Mouse (Mus musculus): ENCODE measurements around the gene Polr3a. TPM values are rescaled to one million over a fixed set of nuclear protein-coding genes. Genes with fewer than 3 reads are reported as not detected.
A peak's percentile ranks its signal among the peaks of the same experiment; 100 is the strongest.

The Polr3a gene
- polyA plus RNA-seq, 1 experiment from 2014 or later, result 17.5 TPM

DNA sequence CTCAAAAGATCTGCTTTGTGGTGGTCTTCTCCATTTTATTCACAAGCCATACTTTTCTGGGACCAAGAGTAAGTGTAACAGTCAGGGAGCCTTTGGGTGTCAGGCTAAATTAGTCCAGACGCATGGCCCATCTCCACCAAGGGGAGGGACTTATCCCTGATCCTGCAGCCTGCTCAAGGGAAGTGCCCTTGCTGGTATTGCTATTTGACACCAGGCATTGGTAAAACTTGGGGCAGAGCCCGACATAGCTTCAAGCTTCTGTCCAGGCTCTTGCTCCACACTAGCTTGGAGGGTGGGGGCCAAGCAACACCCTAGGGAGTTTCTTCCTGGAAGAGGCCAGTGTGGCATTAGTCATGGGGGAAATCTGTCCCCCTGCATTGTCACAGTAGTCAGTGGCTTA lies 23.8 kb upstream of the Polr3a start:
- WGBS, result 77% methylated on average over 2 of the region's 2 CpGs
- DNase-seq (ENCODE audit: low spot score) (no peak), ATAC-seq (replicated peaks; ENCODE audit: low FRiP score, low TSS enrichment, low read depth) (no peak)
- H3K36me3 ChIP-seq (ENCODE audit: control insufficient read depth, insufficient read depth, low read length), result no peaks in the 10 kb centered on the region
- no peaks in the 10 kb centered on the region for H3K27me3 ChIP-seq (replicated peaks; ENCODE audit: control insufficient read depth, insufficient read depth, low read length)
- H3K9ac ChIP-seq (ENCODE audit: low read length), result no peak overlapping the region
- no peak overlapping the region for H3K4me3 ChIP-seq (ENCODE audit: low read depth, low read length)
- peaks cover 4% of the 10 kb centered on the region; the same call in 1 of the 2 replicates for H3K9me3 ChIP-seq (ENCODE audit: control insufficient read depth, low read length)
- no peak overlapping the region for H3K4me2 ChIP-seq (ENCODE audit: low read length)
- H3K4me1 ChIP-seq (replicated peaks; ENCODE audit: control insufficient read depth, insufficient read depth, low read length), result peaks cover 26% of the 10 kb centered on the region
- no peak overlapping the region for H3K27ac ChIP-seq (ENCODE audit: low read depth)

DNA sequence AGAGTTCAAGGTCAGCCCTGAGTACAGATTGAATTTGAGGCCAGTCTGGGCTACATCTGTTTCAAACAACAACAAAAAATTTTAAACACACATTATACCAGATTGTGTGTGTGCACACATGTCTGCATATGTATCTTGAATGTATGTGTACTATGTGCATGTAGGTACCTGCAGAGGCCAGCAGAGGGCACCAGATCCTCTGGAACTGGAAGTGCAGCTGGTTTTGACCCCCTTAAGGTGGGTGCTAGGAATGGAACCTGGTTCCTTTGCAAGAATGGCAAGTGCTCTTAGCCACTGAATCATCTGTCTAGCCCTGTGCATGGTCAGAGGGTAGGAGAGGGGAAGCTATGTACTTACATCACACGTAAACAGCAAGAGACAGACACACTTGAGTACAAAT lies 23.4 kb upstream of the Polr3a start:
- WGBS, result 97% methylated on average over 1 of the region's 1 CpGs
- no peak overlapping the region for H3K4me2 ChIP-seq (ENCODE audit: low read length)
- no peaks in the 10 kb centered on the region for H3K36me3 ChIP-seq (ENCODE audit: control insufficient read depth, insufficient read depth, low read length)
- ATAC-seq (replicated peaks; ENCODE audit: low FRiP score, low TSS enrichment, low read depth), result no peak
- no peaks in the 10 kb centered on the region for H3K27me3 ChIP-seq (replicated peaks; ENCODE audit: control insufficient read depth, insufficient read depth, low read length)
- no peak for DNase-seq (ENCODE audit: low spot score)
- H3K4me3 ChIP-seq (ENCODE audit: low read depth, low read length), result no peak overlapping the region
- peaks cover 26% of the 10 kb centered on the region for H3K4me1 ChIP-seq (replicated peaks; ENCODE audit: control insufficient read depth, insufficient read depth, low read length)
- no peak overlapping the region for H3K27ac ChIP-seq (ENCODE audit: low read depth)
- no peak overlapping the region for H3K9ac ChIP-seq (ENCODE audit: low read length)
- peaks cover 4% of the 10 kb centered on the region; the same call in 1 of the 2 replicates for H3K9me3 ChIP-seq (ENCODE audit: control insufficient read depth, low read length)

DNA sequence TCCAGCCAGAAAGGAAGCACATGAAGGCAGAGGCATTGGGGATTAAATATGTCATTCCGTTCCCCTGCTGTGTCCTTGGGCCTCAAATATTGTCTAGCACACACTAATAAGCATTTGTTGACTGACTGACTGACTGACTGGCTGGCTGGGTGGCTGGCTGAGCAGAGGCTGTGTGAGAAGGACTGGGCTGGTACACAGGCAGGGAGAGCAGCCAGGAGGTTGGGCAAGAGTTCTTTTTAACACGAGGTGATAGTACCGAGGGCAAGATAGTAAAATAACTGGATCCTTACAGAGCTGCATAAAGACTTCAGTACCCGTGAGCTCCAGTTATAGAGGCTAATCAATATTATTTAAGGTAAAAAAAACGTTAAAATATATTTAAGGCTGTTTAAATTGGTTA lies 22.7 kb upstream of the Polr3a start:
- H3K9me3 ChIP-seq (ENCODE audit: control insufficient read depth, low read length), result peaks cover 4% of the 10 kb centered on the region; the same call in 1 of the 2 replicates
- H3K4me2 ChIP-seq (ENCODE audit: low read length), result no peak overlapping the region
- H3K9ac ChIP-seq (ENCODE audit: low read length), result no peak overlapping the region
- no peaks in the 10 kb centered on the region for H3K27me3 ChIP-seq (replicated peaks; ENCODE audit: control insufficient read depth, insufficient read depth, low read length)
- no peak for DNase-seq (ENCODE audit: low spot score)
- no peak for ATAC-seq (replicated peaks; ENCODE audit: low FRiP score, low TSS enrichment, low read depth)
- H3K4me3 ChIP-seq (ENCODE audit: low read depth, low read length), result no peak overlapping the region
- no peaks in the 10 kb centered on the region for H3K36me3 ChIP-seq (ENCODE audit: control insufficient read depth, insufficient read depth, low read length)
- WGBS, result 64% methylated on average over 5 of the region's 5 CpGs
- H3K27ac ChIP-seq (ENCODE audit: low read depth), result no peak overlapping the region
- H3K4me1 ChIP-seq (replicated peaks; ENCODE audit: control insufficient read depth, insufficient read depth, low read length), result peaks cover 26% of the 10 kb centered on the region

DNA sequence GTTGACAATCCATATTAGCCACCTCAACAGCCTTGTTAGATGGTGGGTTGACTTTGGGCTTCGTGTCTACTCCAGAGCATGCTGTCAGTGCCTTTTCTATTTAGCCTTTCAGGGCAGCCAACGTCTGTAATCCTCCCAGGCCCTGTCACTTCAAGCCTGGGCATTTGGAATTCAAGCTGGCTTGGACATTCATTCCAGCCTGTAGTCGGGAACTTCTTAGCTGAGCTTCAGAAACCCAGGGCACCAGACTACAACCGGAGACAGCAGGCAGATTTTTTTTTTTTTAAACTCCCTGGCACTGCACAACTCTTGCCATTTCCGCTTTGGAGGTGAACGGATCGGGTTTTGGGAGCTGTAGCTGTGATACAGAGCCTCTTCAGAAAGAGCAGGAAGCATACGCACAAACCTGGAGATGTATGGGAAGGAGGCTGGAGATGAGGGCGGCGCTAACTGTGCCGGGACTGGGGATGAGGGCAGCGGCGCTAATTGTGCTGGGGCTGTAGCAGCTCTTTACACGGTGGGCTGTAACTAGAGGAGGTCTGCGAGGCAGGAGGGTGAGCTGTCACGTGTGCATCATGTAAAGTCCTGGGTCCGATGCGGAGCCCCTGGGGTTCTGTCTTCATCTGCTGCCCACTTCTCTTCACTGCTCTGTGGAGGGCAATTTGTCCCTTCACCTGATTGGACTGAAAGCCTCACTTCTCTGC lies 21.4 kb upstream of the Polr3a start:
- ATAC-seq (replicated peaks; ENCODE audit: low FRiP score, low TSS enrichment, low read depth) (no peak), DNase-seq (ENCODE audit: low spot score) (no peak)
- 12% methylated on average over 18 of the region's 18 CpGs for WGBS
- Histone ChIP-seq H3K27me3 (replicated peaks; ENCODE audit: control insufficient read depth, insufficient read depth, low read length) (no peaks in the 10 kb centered on the region), H3K36me3 (ENCODE audit: control insufficient read depth, insufficient read depth, low read length) (no peaks in the 10 kb centered on the region), H3K4me3 (ENCODE audit: low read depth, low read length) (no peak overlapping the region), H3K9me3 (ENCODE audit: control insufficient read depth, low read length) (peaks cover 4% of the 10 kb centered on the region; the same call in 1 of the 2 replicates), H3K27ac (ENCODE audit: low read depth) (0 out of 2 replicates have a peak overlapping the region, but pooled peaks have one; percentile 22), H3K9ac (ENCODE audit: low read length) (no peak overlapping the region), H3K4me1 (replicated peaks; ENCODE audit: control insufficient read depth, insufficient read depth, low read length) (peaks cover 26% of the 10 kb centered on the region), H3K4me2 (ENCODE audit: low read length) (peak overlapping the region; percentile 30; the same call in 1 of the 2 replicates)

DNA sequence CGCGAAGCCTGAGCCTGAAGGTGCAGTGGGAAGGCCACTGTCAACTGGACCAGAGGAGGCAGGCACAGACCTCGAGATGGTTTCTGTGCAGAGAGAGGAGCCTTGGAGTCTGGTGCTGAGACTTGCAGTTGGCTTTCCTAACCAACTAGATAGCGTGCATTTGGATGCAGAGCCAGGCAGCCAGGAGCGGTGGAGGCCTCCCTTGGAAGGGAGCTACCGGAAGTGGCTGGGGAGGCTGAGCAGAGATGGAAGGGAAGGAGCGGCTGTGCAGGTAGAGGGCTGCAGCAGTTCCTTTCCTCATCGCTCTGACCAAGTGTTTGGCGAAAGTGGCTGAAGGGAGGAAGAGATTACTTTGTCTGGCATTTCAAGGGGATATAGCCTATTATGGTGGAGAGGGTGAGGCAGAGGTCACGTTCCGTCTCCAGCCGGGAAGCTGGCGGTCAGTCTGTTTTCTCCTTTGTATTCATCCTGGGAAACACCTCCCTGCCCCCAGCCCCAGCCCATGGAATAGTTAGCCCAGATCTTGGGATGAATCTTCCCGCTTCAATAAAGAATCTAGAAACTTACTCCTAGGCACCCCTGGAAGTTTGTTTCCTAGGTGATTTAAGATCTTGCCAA lies 20.7 kb upstream of the Polr3a start:
- 36% methylated on average over 14 of the region's 14 CpGs for WGBS
- Histone ChIP-seq H3K36me3 (ENCODE audit: control insufficient read depth, insufficient read depth, low read length) (no peaks in the 10 kb centered on the region), H3K4me1 (replicated peaks; ENCODE audit: control insufficient read depth, insufficient read depth, low read length) (peaks cover 26% of the 10 kb centered on the region), H3K9ac (ENCODE audit: low read length) (no peak overlapping the region), H3K4me2 (ENCODE audit: low read length) (peak overlapping the region; percentile 26), H3K27ac (ENCODE audit: low read depth) (peak overlapping the region; percentile 51; the same call in 1 of the 2 replicates), H3K27me3 (replicated peaks; ENCODE audit: control insufficient read depth, insufficient read depth, low read length) (no peaks in the 10 kb centered on the region), H3K4me3 (ENCODE audit: low read depth, low read length) (no peak overlapping the region), H3K9me3 (ENCODE audit: control insufficient read depth, low read length) (peaks cover 4% of the 10 kb centered on the region; the same call in 1 of the 2 replicates)
- DNase-seq (ENCODE audit: low spot score), result no peak
- no peak for ATAC-seq (replicated peaks; ENCODE audit: low FRiP score, low TSS enrichment, low read depth)

DNA sequence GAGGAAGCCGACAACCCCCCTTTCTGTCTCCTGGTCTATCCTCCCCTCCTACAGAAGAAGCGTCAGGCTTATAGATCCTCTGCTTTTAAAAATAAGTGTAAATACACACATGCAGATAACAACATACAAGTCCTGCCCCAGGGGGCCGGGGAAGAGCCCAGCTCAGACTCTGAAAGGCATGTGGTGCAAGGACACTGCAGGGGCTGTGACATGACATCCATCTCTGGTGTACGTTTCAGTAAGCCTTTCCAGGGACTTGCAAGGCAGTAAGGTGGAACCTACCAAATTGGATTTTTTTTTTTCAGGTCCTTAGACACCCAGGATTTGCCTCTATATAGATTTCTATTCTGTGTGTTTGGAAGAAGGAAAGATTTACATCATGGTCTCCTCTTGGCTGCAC lies 14.4 kb upstream of the Polr3a start:
- ATAC-seq (replicated peaks; ENCODE audit: low FRiP score, low TSS enrichment, low read depth), result no peak
- H3K36me3 ChIP-seq (ENCODE audit: control insufficient read depth, insufficient read depth, low read length), result peaks cover 36% of the 10 kb centered on the region
- H3K4me1 ChIP-seq (replicated peaks; ENCODE audit: control insufficient read depth, insufficient read depth, low read length), result no peaks in the 10 kb centered on the region; the same call in 1 of the 2 replicates
- peak overlapping the region; percentile 48 for H3K9ac ChIP-seq (ENCODE audit: low read length)
- WGBS, result 59% methylated on average over 4 of the region's 4 CpGs
- H3K4me3 ChIP-seq (ENCODE audit: low read depth, low read length), result no peak overlapping the region
- DNase-seq (ENCODE audit: low spot score), result no peak
- peak overlapping the region; percentile 71; the same call in 1 of the 2 replicates for H3K27ac ChIP-seq (ENCODE audit: low read depth)
- no peaks in the 10 kb centered on the region for H3K27me3 ChIP-seq (replicated peaks; ENCODE audit: control insufficient read depth, insufficient read depth, low read length)
- no peaks in the 10 kb centered on the region for H3K9me3 ChIP-seq (ENCODE audit: control insufficient read depth, low read length)
- H3K4me2 ChIP-seq (ENCODE audit: low read length), result no peak overlapping the region; the same call in 1 of the 2 replicates

DNA sequence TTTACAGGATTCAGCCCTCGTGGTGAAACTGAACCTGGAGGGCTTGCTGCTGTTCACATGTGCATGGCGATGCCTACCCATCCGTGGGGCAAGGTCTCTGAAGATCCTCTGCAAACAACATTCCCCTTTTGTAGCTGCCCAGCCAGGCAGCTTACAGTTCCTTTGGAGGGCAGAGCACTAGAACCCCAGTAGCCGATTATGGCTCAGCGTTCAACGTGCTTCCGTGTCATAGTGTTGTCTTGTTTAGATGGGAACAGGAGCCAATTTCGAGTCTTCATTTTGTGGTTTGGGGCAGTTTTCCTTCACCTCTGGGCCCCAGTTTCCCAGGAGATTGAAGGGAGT lies 14.0 kb upstream of the Polr3a start:
- DNase-seq (ENCODE audit: low spot score) (no peak), ATAC-seq (replicated peaks; ENCODE audit: low FRiP score, low TSS enrichment, low read depth) (no peak; the same call in 1 of the 2 replicates)
- H3K27me3 ChIP-seq (replicated peaks; ENCODE audit: control insufficient read depth, insufficient read depth, low read length), result no peaks in the 10 kb centered on the region
- H3K36me3 ChIP-seq (ENCODE audit: control insufficient read depth, insufficient read depth, low read length), result peaks cover 40% of the 10 kb centered on the region
- no peaks in the 10 kb centered on the region; the same call in 1 of the 2 replicates for H3K4me1 ChIP-seq (replicated peaks; ENCODE audit: control insufficient read depth, insufficient read depth, low read length)
- no peaks in the 10 kb centered on the region for H3K9me3 ChIP-seq (ENCODE audit: control insufficient read depth, low read length)
- peak overlapping the region; percentile 48 for H3K9ac ChIP-seq (ENCODE audit: low read length)
- H3K27ac ChIP-seq (ENCODE audit: low read depth), result peak overlapping the region; percentile 71; the same call in 1 of the 2 replicates
- H3K4me2 ChIP-seq (ENCODE audit: low read length), result peak overlapping the region; percentile 30
- WGBS, result 11% methylated on average over 8 of the region's 8 CpGs
- H3K4me3 ChIP-seq (ENCODE audit: low read depth, low read length), result no peak overlapping the region

DNA sequence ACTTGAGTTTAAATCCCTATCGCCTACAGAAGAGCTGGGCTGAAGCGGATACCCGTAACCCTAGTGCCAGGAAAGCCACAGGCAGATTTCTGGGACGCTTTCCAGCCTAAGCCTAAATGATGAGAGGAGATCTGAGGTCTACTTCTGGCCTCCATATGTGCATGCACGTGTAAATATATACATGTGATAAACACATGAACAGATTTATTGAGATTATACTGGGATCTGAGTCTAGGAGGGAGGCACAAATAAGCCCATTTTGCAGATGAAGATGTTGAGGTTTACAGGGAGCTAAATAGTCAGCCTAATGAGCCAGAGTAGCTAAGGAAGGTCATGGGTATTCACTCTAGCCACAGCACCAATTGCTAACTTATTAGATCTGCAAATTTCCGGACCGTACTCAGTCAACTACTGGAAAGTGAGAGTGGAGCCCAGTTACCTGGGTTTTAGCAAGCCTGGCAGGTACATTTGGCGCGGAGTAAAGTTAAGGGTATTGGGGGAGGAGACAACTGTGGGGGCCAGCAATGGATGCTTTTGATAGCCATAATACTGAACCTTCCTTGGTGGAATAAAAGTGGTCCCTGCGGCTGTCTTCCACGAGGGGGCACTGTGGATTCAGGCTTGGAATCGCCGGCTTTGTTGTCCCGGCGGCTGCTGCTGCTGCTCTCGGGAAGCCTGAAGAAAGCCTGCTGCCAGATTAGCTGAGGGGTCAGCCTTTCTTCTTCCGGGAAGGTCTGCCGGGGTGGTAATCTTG lies 13.4 kb upstream of the Polr3a start:
- Histone ChIP-seq H3K4me2 (ENCODE audit: low read length) (peak overlapping the region; percentile 30), H3K4me3 (ENCODE audit: low read depth, low read length) (no peak overlapping the region), H3K36me3 (ENCODE audit: control insufficient read depth, insufficient read depth, low read length) (peaks cover 45% of the 10 kb centered on the region), H3K9ac (ENCODE audit: low read length) (peak overlapping the region; percentile 48), H3K4me1 (replicated peaks; ENCODE audit: control insufficient read depth, insufficient read depth, low read length) (no peaks in the 10 kb centered on the region; the same call in 1 of the 2 replicates), H3K9me3 (ENCODE audit: control insufficient read depth, low read length) (no peaks in the 10 kb centered on the region), H3K27ac (ENCODE audit: low read depth) (peak overlapping the region; percentile 71; the same call in 1 of the 2 replicates), H3K27me3 (replicated peaks; ENCODE audit: control insufficient read depth, insufficient read depth, low read length) (no peaks in the 10 kb centered on the region)
- ATAC-seq (replicated peaks; ENCODE audit: low FRiP score, low TSS enrichment, low read depth) (peak; percentile 64), DNase-seq (ENCODE audit: low spot score) (peak; percentile 96)
- WGBS, result 18% methylated on average over 18 of the region's 18 CpGs

All from intestine, embryonic 14.5 days (tissue).